Mouse (Mus musculus) myocyte (in vitro differentiated cells): ENCODE measurements around the gene Ctf1. TPM values are rescaled to one million over a fixed set of nuclear protein-coding genes. Genes with fewer than 3 reads are reported as not detected.
A peak's percentile ranks its signal among the peaks of the same experiment; 100 is the strongest.

Experiments used
- H3K27me3 ChIP-seq: one replicate; pipeline ENCODE4 v1.6.1; 2011; ENCODE audit not compliant: control insufficient read depth, insufficient read depth, insufficient read length
- H3K36me3 ChIP-seq: one replicate; pipeline ENCODE4 v1.6.1; 2011; ENCODE audit not compliant: control insufficient read depth, insufficient read depth
- H3K4me2 ChIP-seq: one replicate; pipeline ENCODE4 v1.6.1; 2011; ENCODE audit warnings: low read depth, control low read depth
- H3K4me3 ChIP-seq: one replicate; pipeline ENCODE4 v1.5.1; 2011; ENCODE audit warnings: mild to moderate bottlenecking, control low read depth, moderate library complexity
- H3K79me2 ChIP-seq: one replicate; pipeline ENCODE4 v1.6.1; 2011; ENCODE audit not compliant: control insufficient read depth, insufficient read depth
- H3ac ChIP-seq: one replicate; pipeline ENCODE4 v1.6.1; 2011; ENCODE audit not compliant: control insufficient read depth, insufficient read length
- CEBPB ChIP-seq: IDR thresholded peaks from 2 replicates; pipeline ENCODE4 v1.6.1; 2011; ENCODE audit warnings: mild to moderate bottlenecking, moderate library complexity; ENCODE audit not compliant: poor library complexity, insufficient read depth, severe bottlenecking
- E2F4 ChIP-seq: IDR thresholded peaks from one replicate; pipeline ENCODE4 v1.6.1; 2011; ENCODE audit warnings: mild to moderate bottlenecking, control low read depth, moderate library complexity; ENCODE audit not compliant: insufficient read depth
- MAX ChIP-seq: IDR thresholded peaks from one replicate; pipeline ENCODE4 v1.6.1; 2011; ENCODE audit warnings: low read depth, mild to moderate bottlenecking, control low read depth
- MYOD1 ChIP-seq, 3 experiments: IDR thresholded peaks; one replicate each; pipeline ENCODE4 v1.6.1; 2011; ENCODE audit warnings: control low read depth in 2 of 3, low read depth in 2 of 3, mild to moderate bottlenecking in 2 of 3, moderate library complexity in 1 of 3; ENCODE audit not compliant: insufficient read length in 2 of 3, control insufficient read depth in 1 of 3
- MYOG ChIP-seq, 3 experiments: IDR thresholded peaks; one replicate each; pipeline ENCODE4 v1.6.1; 2011; ENCODE audit warnings: control low read depth in 2 of 3, low read depth in 2 of 3, mild to moderate bottlenecking in 2 of 3; ENCODE audit not compliant: insufficient read length in 2 of 3, control insufficient read depth in 1 of 3, insufficient read depth in 1 of 3
- POLR2A ChIP-seq: IDR thresholded peaks from one replicate; pipeline ENCODE4 v1.6.1; 2011; ENCODE audit warnings: low read depth, mild to moderate bottlenecking, control low read depth, moderate library complexity; ENCODE audit not compliant: insufficient read length
- POLR2AphosphoS2 ChIP-seq: IDR thresholded peaks from one replicate; pipeline ENCODE4 v1.6.1; 2011; ENCODE audit warnings: low read depth, control low read depth; ENCODE audit not compliant: insufficient read length
- REST ChIP-seq: IDR thresholded peaks from one replicate; pipeline ENCODE4 v1.6.1; 2011; ENCODE audit warnings: mild to moderate bottlenecking, control low read depth, moderate library complexity; ENCODE audit not compliant: insufficient read depth, insufficient read length
- SRF ChIP-seq: IDR thresholded peaks from one replicate; pipeline ENCODE4 v1.6.1; 2011; ENCODE audit warnings: low read depth; ENCODE audit not compliant: control insufficient read depth, insufficient read length
- TCF12 ChIP-seq: IDR thresholded peaks from one replicate; pipeline ENCODE4 v1.6.1; 2011; ENCODE audit warnings: mild to moderate bottlenecking, control low read depth; ENCODE audit not compliant: poor library complexity, insufficient read depth, severe bottlenecking
- TCF3 ChIP-seq: IDR thresholded peaks from one replicate; pipeline ENCODE4 v1.6.1; 2011; ENCODE audit warnings: low read depth, control low read depth; ENCODE audit not compliant: insufficient read length
- USF1 ChIP-seq: IDR thresholded peaks from one replicate; pipeline ENCODE4 v1.6.1; 2011; ENCODE audit warnings: low read depth, mild to moderate bottlenecking, control low read depth, moderate library complexity
- polyA plus RNA-seq: library from polyadenylated mRNA; unstranded; fragments of >200 nt; fragmentation: generic; extraction: Trizol; gene quantifications from one replicate; pipeline ENCODE4 v1.2.1, GENCODE M21; 2012; ENCODE audit warnings: missing spikeins

The Ctf1 gene
- polyA plus RNA-seq, 1 experiment, result 8.9 TPM

- TF ChIP-seq CEBPB (no peak), USF1 (no peak), TCF3 (no peak), POLR2AphosphoS2 (no peak), POLR2A (no peak), MYOG (IDR thresholded peaks at IDR 0.05; ENCODE audit: control insufficient read depth in 1 of 3, insufficient read depth in 1 of 3, insufficient read length in 2 of 3, low read depth in 2 of 3) (no peak), SRF (no peak), E2F4 (no peak), MAX (no peak), REST (no peak), MYOD1 (IDR thresholded peaks at IDR 0.05; ENCODE audit: control insufficient read depth in 1 of 3, insufficient read length in 2 of 3, low read depth in 2 of 3) (no peak), TCF12 (no peak)
- Histone ChIP-seq H3K4me2 (no peak overlapping the region), H3K27me3 (no peaks in the 10 kb centered on the region), H3ac (no peak overlapping the region), H3K36me3 (no peaks in the 10 kb centered on the region), H3K79me2 (no peaks in the 10 kb centered on the region), H3K4me3 (no peak overlapping the region)
Observed at GRCm38 (mm10) chr7:127677609-127678008, 34.9 kb upstream of the Ctf1 start.

- TF ChIP-seq CEBPB, result no peak
- TF ChIP-seq POLR2A, result no peak
- TF ChIP-seq SRF, result no peak
- no peak for TF ChIP-seq E2F4
- no peak for TF ChIP-seq MYOD1 (IDR thresholded peaks at IDR 0.05; ENCODE audit: control insufficient read depth in 1 of 3, insufficient read length in 2 of 3, low read depth in 2 of 3)
- no peak for TF ChIP-seq TCF3
- TF ChIP-seq MYOG (IDR thresholded peaks at IDR 0.05; ENCODE audit: control insufficient read depth in 1 of 3, insufficient read depth in 1 of 3, insufficient read length in 2 of 3, low read depth in 2 of 3), result no peak
- no peak for TF ChIP-seq REST
- no peak for TF ChIP-seq USF1
- TF ChIP-seq MAX, result no peak
- TF ChIP-seq TCF12, result no peak
- no peak for TF ChIP-seq POLR2AphosphoS2
- H3K27me3 ChIP-seq, result no peaks in the 10 kb centered on the region
- H3K4me2 ChIP-seq, result no peak overlapping the region
- no peak overlapping the region for H3K4me3 ChIP-seq
- H3K36me3 ChIP-seq, result no peaks in the 10 kb centered on the region
- no peaks in the 10 kb centered on the region for H3K79me2 ChIP-seq
- no peak overlapping the region for H3ac ChIP-seq
Observed at GRCm38 (mm10) chr7:127678811-127679210, 33.7 kb upstream of the Ctf1 start.

- Histone ChIP-seq H3K4me2 (no peak overlapping the region), H3K4me3 (no peak overlapping the region), H3K79me2 (no peaks in the 10 kb centered on the region), H3K27me3 (no peaks in the 10 kb centered on the region), H3K36me3 (no peaks in the 10 kb centered on the region), H3ac (no peak overlapping the region)
- TF ChIP-seq TCF12 (no peak), POLR2AphosphoS2 (no peak), E2F4 (no peak), TCF3 (no peak), USF1 (no peak)
Observed at GRCm38 (mm10) chr7:127680541-127680940, 32.0 kb upstream of the Ctf1 start.

DNA sequence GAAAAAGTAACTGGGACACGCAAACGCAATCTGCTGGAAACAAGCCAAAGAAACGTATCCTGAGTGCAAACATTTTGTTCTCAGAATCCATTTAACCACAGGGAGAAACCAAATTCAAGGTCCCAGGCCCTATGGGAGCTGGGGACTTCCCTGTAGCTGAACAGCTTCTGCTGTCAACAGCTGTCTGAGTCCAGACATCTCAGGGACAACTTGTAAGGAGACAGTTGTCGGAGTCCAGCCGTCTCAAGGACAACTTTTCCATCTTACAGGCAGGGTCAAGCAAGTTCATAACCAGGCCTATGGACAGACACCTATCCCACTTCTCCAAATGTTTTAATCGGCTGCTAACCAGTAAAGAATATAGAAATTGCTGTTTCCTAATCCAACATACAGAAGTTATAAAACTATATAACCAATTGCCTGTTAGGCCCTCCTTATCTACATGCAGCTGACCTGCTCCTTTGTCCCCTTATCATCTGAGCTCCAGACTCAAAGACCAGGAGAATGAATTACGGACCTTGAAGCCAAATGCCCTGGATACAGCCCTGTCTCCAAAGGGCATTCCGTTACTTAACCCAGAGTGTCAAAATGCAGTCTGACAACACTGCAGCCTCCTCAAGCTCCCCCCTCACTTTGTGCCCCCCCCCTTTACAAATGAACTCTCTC is 30.5 kb upstream of the Ctf1 start:
- Histone ChIP-seq H3K4me2 (no peak overlapping the region), H3K79me2 (no peaks in the 10 kb centered on the region), H3K4me3 (no peak overlapping the region), H3K36me3 (no peaks in the 10 kb centered on the region), H3K27me3 (no peaks in the 10 kb centered on the region), H3ac (no peak overlapping the region)
- no peak for TF ChIP-seq MYOD1 (IDR thresholded peaks at IDR 0.05; ENCODE audit: control insufficient read depth in 1 of 3, insufficient read length in 2 of 3, low read depth in 2 of 3)
- TF ChIP-seq TCF3, result no peak
- no peak for TF ChIP-seq REST
- TF ChIP-seq SRF, result no peak
- TF ChIP-seq E2F4, result no peak
- TF ChIP-seq CEBPB, result no peak
- no peak for TF ChIP-seq TCF12

DNA sequence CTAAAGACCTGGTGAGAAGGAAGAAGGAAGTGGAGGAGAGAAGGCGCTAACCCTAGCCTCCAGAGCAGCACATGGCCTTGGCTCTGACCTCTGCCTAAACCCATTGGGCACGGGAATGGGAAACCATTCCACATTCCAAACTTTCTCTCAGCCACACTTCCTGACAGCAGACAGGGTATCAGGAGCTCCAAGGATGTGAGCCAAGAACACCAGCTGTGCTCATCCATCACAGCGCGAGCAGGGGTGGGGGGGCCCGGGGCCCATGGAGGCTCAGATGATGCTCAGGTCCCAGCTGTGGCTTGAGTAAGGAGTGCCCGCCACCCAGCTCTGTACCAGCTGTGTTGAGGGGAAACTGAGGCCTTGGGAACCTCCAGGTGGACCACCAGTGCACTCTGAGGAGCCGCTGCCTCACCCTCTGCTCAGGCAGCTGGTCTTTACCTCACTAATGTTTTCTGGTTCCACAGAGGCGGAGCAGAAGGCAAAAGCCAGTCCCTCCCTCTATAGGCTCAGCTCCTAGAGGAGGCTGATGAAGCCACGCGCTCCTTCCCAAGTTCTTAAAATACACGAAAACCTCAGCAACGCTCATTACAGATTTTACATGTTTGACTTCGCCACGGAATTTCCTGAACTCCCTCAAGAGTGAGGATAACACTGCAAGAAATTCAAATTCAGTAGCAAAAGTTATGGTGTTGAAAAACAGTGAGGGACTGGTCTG is 27.1 kb upstream of the Ctf1 start:
- H3K36me3 ChIP-seq, result no peaks in the 10 kb centered on the region
- no peaks in the 10 kb centered on the region for H3K79me2 ChIP-seq
- TF ChIP-seq TCF12 (peak; percentile 62), MYOG (IDR thresholded peaks at IDR 0.05; ENCODE audit: control insufficient read depth in 1 of 3, insufficient read depth in 1 of 3, insufficient read length in 2 of 3, low read depth in 2 of 3) (peak in 1 of 3 experiments; percentile 75), MYOD1 (IDR thresholded peaks at IDR 0.05; ENCODE audit: control insufficient read depth in 1 of 3, insufficient read length in 2 of 3, low read depth in 2 of 3) (peak; percentile 40 to 98 (median 94)), TCF3 (peak; percentile 60), CEBPB (no peak)
- no peak overlapping the region for H3K4me3 ChIP-seq
- H3K27me3 ChIP-seq, result no peaks in the 10 kb centered on the region
- no peak overlapping the region for H3ac ChIP-seq
- H3K4me2 ChIP-seq, result peak overlapping the region; percentile 28
